Mouse (Mus musculus) liver, adult 2 months (tissue): ENCODE measurements around the gene Tmem82.

Experiments
- CTCF ChIP-seq: fragments of 200-500 bp; IDR thresholded peaks from 2 replicates; pipeline ENCODE4 v1.5.1; 2011; ENCODE audit warnings: low read depth, low read length, control low read depth
- POLR2A ChIP-seq: fragments of 200-500 bp; IDR thresholded peaks from 2 replicates; pipeline ENCODE4 v1.6.1; 2011; ENCODE audit warnings: low read length, control low read depth; ENCODE audit not compliant: insufficient read depth; ENCODE audit errors: extremely low read depth

GRCm38 (mm10) chr4:141639474-141639873, 21.0 kb upstream of the Tmem82 start:
- TF ChIP-seq CTCF (no peak), POLR2A (no peak)
